Mouse (Mus musculus) heart, embryonic 13.5 days (tissue): ENCODE measurements around the gene Sh2d4b. TPM values are rescaled to one million over a fixed set of nuclear protein-coding genes. Genes with fewer than 3 reads are reported as not detected.

Experiments used
- ATAC-seq: fragments of 200-750 bp; cut with Nextera tagmentation; 2 replicates; pipeline ENCODE4 v1.8.0; 2017; ENCODE audit warnings: moderate TSS enrichment; ENCODE audit not compliant: insufficient number of reproducible peaks, low FRiP score, low TSS enrichment; ENCODE audit errors: extremely low read depth
- H3K27ac ChIP-seq: fragments of 300-500 bp; sonication (generic); replicated peaks from 2 replicates; pipeline ENCODE4 v1.5.1; 2015; ENCODE audit warnings: moderate library complexity, mild to moderate bottlenecking, inconsistent platforms
- H3K27me3 ChIP-seq: fragments of 300-500 bp; sonication (generic); replicated peaks from 2 replicates; pipeline ENCODE4 v1.6.1; 2015; ENCODE audit warnings: mild to moderate bottlenecking, inconsistent platforms
- H3K36me3 ChIP-seq: fragments of 300-500 bp; sonication (generic); 2 replicates; pipeline ENCODE4 v1.6.1; 2015; ENCODE audit warnings: mild to moderate bottlenecking, inconsistent platforms
- H3K4me1 ChIP-seq: fragments of 300-500 bp; sonication (generic); 2 replicates; pipeline ENCODE4 v1.6.1; 2015; ENCODE audit warnings: inconsistent platforms
- H3K4me2 ChIP-seq: fragments of 300-500 bp; sonication (generic); 2 replicates; pipeline ENCODE4 v1.6.1; 2015; ENCODE audit warnings: inconsistent platforms, mild to moderate bottlenecking, moderate library complexity
- H3K4me3 ChIP-seq: fragments of 300-500 bp; sonication (generic); 2 replicates; pipeline ENCODE4 v1.5.1; 2015; ENCODE audit warnings: moderate library complexity, mild to moderate bottlenecking, inconsistent platforms
- H3K9ac ChIP-seq: fragments of 300-500 bp; sonication (generic); 2 replicates; pipeline ENCODE4 v1.6.1; 2015; ENCODE audit warnings: inconsistent platforms, mild to moderate bottlenecking, moderate library complexity
- H3K9me3 ChIP-seq: fragments of 300-500 bp; sonication (generic); 2 replicates; pipeline ENCODE4 v1.6.1; 2016; ENCODE audit warnings: inconsistent platforms
- WGBS: fragments of 180-500 bp; shearing (Covaris S2); methylation state at CpG from one replicate; pipeline ENCODE4 v1.1.7; 2015; ENCODE audit warnings: mixed read lengths; 5-methylcytosine and 5-hydroxymethylcytosine counted together
- polyA plus RNA-seq: library from polyadenylated mRNA; unstranded; fragments of >200 nt; fragmentation: Nextera tagmentation; extraction: Ambion mirVana; gene quantifications from 2 replicates; pipeline ENCODE4 v1.2.1, GENCODE M21; 2015

Sh2d4b gene
- polyA plus RNA-seq, 1 experiment from 2014 or later: 0.67 TPM

DNA sequence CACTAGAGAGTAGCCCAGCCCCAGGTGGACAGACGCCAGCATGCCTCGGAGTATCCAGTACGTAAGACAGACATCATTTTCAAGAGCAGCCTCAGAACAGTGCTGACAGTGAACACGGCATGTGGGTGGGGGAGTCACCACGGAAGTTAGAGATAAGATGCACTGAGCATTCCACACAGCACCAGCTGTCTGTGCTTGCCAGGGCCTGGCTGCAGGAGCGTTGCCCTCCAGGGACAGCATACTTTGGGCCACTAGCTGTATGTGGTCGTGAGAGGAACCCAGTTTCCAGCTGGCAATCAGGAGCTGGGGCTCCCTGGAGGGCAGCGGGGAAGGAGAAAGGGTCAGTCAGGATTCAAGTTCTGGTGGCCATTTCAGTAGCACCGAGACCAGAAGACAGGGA is 13.7 kb upstream of the Sh2d4b start:
- Histone ChIP-seq H3K9ac (no peak overlapping the region), H3K4me1 (peaks cover 23% of the 10 kb centered on the region), H3K36me3 (peaks cover 57% of the 10 kb centered on the region), H3K4me2 (peak overlapping the region; percentile 11), H3K27ac (peak overlapping the region; percentile 62), H3K27me3 (no peaks in the 10 kb centered on the region), H3K4me3 (no peak overlapping the region), H3K9me3 (no peaks in the 10 kb centered on the region)
- 26% methylated on average over 9 of the region's 9 CpGs for WGBS
- peak; percentile 28; the same call in 1 of the 2 replicates for ATAC-seq

DNA sequence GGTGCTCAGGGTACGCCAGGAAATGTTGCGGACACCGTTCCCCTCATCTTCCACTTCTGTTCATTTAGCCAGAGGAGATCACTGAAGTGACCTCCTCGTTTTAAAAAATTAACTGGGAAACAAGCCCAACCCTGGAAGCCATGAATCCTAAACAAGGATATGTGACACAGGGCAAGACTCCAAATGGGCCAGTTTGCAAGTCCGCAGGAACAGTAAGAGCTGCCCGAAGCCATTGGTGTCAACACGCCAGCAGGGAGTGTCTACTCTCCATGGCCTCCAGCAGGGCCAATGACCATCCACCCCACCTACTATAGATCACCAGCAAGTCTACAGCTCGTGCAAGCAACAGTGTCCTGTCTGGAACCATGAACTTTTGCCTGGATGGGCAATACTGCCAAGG is 12.7 kb upstream of the Sh2d4b start:
- no peaks in the 10 kb centered on the region for H3K27me3 ChIP-seq
- 87% methylated on average over 8 of the region's 8 CpGs for WGBS
- no peaks in the 10 kb centered on the region for H3K9me3 ChIP-seq
- ATAC-seq: no peak
- H3K4me3 ChIP-seq: no peak overlapping the region
- peaks cover 47% of the 10 kb centered on the region for H3K36me3 ChIP-seq
- H3K9ac ChIP-seq: no peak overlapping the region
- H3K4me1 ChIP-seq: peaks cover 23% of the 10 kb centered on the region
- no peak overlapping the region for H3K27ac ChIP-seq
- H3K4me2 ChIP-seq: no peak overlapping the region

DNA sequence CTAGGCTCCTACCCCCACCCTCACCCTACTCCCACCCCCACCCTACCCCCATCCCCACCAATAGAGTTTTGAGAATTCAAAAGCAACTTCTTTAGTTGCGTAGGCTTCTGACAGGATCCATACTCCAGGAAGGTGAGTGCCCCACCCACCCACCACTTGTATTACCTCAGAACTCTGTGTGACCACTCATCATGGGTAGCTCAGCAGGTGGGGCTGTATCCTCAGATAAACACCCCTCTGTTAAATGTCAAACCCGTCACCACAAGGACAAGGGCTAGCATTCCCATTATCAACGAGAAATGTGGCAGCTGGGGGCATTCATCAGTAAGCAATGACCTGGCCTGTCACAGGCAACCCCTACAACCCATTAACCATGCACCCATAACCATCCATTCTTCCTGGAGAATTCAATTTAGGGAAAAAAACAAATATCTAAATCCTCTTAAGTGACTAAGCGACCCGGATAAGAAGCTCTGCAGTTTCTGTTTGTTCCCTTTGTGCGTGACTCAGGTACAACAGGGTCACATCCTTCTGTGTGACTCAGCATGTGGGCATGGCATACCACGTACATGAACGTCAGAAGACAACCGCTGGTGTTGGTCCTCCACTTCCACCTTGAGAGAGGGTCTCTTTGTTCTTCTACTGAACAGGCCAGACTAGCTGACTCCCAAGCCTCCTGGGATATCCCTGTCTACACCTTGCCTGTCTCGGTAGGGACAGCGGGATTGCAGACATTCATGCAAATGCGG is 9.4 kb upstream of the Sh2d4b start:
- Histone ChIP-seq H3K9me3 (no peaks in the 10 kb centered on the region), H3K4me1 (peaks cover 21% of the 10 kb centered on the region), H3K4me2 (no peak overlapping the region), H3K9ac (no peak overlapping the region), H3K27ac (no peak overlapping the region), H3K4me3 (no peak overlapping the region), H3K27me3 (no peaks in the 10 kb centered on the region), H3K36me3 (peaks cover 14% of the 10 kb centered on the region)
- no peak for ATAC-seq
- 55% methylated on average over 12 of the region's 12 CpGs for WGBS

DNA sequence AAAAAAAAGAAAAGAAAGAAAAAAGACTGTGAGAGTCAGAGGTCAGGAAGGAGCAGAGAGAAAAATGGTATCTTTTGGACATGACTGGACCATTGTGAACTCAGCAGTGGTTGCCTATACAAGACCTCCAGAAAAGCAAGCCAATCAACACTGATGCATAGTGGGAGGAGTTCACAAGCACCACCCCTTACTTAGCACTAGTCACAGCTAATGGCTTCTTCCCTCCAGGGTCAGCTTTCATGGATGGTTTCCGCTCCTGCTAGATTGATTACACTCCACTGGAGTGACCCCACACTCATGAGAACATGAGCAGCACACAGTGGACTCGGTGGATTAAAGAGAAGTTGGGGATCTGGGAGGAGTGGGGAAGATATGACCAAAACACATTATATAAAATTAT is 7.2 kb upstream of the Sh2d4b start:
- Histone ChIP-seq H3K4me2 (no peak overlapping the region), H3K27ac (no peak overlapping the region), H3K36me3 (no peaks in the 10 kb centered on the region), H3K4me3 (no peak overlapping the region), H3K9ac (no peak overlapping the region), H3K4me1 (0 out of 2 replicates have a peak, but pooled peaks cover 7% of the 10 kb centered on the region), H3K27me3 (no peaks in the 10 kb centered on the region), H3K9me3 (no peaks in the 10 kb centered on the region)
- 80% methylated on average over 2 of the region's 2 CpGs for WGBS
- ATAC-seq: no peak

DNA sequence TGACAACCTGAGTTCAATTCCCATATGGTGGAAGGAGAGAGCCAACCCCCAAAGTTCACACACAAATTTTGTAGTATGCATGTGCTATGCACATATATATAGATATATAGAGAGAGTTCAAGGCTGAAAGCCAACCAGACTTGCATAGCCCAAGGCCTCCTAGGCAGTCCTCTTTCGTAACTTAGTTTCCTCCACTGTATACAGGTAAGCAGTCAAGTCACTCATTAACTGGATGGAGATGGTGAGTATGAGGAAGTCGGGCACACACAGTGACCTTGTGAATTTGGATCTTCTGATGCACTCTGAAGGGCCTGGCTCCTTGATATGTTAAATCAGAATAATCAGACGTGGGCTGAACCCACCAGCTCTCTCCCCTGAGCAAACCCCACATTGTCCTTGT is 4.8 kb upstream of the Sh2d4b start:
- ATAC-seq: no peak
- H3K36me3 ChIP-seq: no peaks in the 10 kb centered on the region
- no peaks in the 10 kb centered on the region for H3K27me3 ChIP-seq
- 83% methylated on average over 3 of the region's 3 CpGs for WGBS
- H3K4me2 ChIP-seq: no peak overlapping the region
- H3K9me3 ChIP-seq: no peaks in the 10 kb centered on the region
- no peak overlapping the region for H3K9ac ChIP-seq
- no peak overlapping the region for H3K27ac ChIP-seq
- no peak overlapping the region for H3K4me3 ChIP-seq
- peaks cover 19% of the 10 kb centered on the region for H3K4me1 ChIP-seq

DNA sequence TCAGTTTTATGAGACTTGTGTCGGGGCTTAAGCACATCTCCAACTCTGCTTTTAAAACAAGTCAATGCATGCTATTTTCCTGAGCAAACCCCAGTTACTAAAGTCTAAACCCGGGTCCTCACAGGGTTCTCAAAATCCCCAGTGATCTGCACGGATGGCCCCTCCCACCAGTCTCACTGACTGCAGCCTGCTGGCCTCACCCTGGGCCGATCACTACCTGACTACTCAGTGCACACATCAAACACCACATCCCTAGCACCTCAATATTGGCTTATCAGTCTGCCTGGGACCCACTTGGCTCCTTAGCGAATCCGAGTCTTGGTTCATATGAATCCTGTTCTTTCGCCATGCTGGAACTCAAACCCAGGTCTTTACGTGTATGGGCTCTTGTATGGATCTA is 2.6 kb upstream of the Sh2d4b start:
- Histone ChIP-seq H3K27ac (no peak overlapping the region), H3K4me3 (no peak overlapping the region), H3K27me3 (no peaks in the 10 kb centered on the region), H3K9me3 (no peaks in the 10 kb centered on the region), H3K36me3 (no peaks in the 10 kb centered on the region), H3K4me1 (peaks cover 18% of the 10 kb centered on the region), H3K4me2 (no peak overlapping the region), H3K9ac (no peak overlapping the region)
- WGBS: 66% methylated on average over 8 of the region's 8 CpGs
- ATAC-seq: no peak

DNA sequence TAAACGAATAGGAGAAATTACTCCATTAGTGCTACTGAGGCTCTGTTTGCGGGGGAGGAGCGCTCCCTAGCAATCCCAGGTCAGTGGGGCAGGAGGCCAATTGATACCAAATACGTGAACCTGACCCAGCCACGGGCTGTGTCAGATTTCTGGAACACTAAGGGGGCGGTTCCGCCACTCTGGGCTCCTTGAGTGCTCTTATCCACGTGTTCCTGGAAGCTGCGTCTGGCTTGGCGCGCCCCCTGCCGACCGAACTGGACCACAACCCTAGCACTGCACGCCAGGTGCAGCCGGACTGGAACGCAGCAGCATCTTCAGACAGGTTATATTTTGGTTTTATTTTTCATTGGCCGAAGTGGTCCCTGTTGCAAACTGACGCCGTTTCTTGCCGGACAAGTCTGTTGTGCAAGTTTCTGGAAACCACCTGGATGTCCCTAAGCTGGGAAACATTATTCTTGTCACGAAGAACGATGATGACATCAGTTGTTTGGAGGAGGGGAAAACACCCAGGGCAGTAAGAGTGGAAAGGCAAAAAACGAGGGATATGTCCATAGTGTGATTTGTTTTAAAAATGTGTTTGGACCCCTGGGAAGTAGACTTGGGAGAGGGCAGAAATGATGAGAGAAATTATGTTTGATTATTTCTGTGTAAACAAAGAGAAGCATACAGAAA is 1.6 kb upstream of the Sh2d4b start:
- no peak for ATAC-seq
- 12% methylated on average over 23 of the region's 23 CpGs for WGBS
- Histone ChIP-seq H3K27ac (no peak overlapping the region; the same call in 1 of the 2 replicates), H3K9me3 (no peaks in the 10 kb centered on the region), H3K4me2 (peak overlapping the region; percentile 66), H3K36me3 (no peaks in the 10 kb centered on the region), H3K4me1 (peaks cover 18% of the 10 kb centered on the region), H3K27me3 (no peaks in the 10 kb centered on the region), H3K4me3 (peak overlapping the region; percentile 31), H3K9ac (peak overlapping the region; percentile 47; the same call in 1 of the 2 replicates)

DNA sequence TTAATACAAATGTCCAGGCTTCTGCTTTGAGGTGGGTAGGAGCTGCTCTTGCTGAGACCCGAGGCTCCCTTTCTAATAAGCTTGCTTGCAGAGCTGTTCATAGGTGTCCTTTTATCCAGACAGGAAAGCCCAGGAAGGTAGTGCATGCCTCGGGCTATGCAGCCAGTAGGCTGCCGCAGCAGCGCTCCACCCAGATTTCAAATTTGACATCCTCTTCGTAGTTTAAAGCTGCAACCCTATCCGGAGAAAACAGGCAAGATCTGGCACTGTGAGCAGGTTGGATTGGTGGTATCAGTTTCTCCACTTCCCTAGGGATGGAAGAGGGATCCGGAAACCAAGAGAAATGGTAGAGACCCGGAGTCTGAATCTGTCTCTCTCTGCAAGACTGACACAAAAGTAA is 818 bp upstream of the Sh2d4b start:
- 64% methylated on average over 8 of the region's 8 CpGs for WGBS
- no peak overlapping the region for H3K9ac ChIP-seq
- H3K4me3 ChIP-seq: no peak overlapping the region
- H3K4me2 ChIP-seq: peak overlapping the region; percentile 66; the same call in 1 of the 2 replicates
- H3K27ac ChIP-seq: 0 out of 2 replicates have a peak overlapping the region, but pooled peaks have one; percentile 40
- ATAC-seq: no peak
- no peaks in the 10 kb centered on the region for H3K9me3 ChIP-seq
- H3K27me3 ChIP-seq: no peaks in the 10 kb centered on the region
- H3K36me3 ChIP-seq: no peaks in the 10 kb centered on the region
- peaks cover 18% of the 10 kb centered on the region for H3K4me1 ChIP-seq

DNA sequence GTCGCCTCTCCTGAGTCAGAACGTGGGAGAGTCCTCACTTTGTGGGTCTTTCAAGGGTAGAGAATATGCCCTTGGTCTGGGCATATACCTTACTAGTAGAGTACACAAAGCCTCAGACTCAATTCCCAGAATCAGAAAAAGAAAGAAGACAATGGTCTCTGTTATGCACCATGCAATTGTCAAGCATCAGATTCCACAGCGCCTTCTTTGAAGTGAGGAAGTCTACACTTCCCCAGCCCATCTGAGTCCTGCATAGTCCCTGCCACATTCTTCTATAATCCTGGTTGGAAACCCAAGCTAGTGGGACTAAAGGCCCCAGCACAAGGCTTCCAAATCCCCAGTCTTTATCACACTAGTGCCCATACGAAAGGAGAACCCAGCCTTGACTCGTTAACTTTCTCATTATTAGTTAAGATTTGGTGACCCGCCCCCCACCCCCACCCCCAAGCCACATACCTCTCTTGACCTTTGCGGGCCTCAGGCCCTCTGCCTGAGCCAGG is 690 bp downstream of the Sh2d4b start:
- peaks cover 18% of the 10 kb centered on the region for H3K4me1 ChIP-seq
- 76% methylated on average over 7 of the region's 7 CpGs for WGBS
- H3K4me2 ChIP-seq: no peak overlapping the region
- no peaks in the 10 kb centered on the region for H3K27me3 ChIP-seq
- H3K36me3 ChIP-seq: no peaks in the 10 kb centered on the region
- H3K9ac ChIP-seq: no peak overlapping the region
- H3K9me3 ChIP-seq: no peaks in the 10 kb centered on the region
- H3K27ac ChIP-seq: no peak overlapping the region
- no peak for ATAC-seq
- H3K4me3 ChIP-seq: no peak overlapping the region

DNA sequence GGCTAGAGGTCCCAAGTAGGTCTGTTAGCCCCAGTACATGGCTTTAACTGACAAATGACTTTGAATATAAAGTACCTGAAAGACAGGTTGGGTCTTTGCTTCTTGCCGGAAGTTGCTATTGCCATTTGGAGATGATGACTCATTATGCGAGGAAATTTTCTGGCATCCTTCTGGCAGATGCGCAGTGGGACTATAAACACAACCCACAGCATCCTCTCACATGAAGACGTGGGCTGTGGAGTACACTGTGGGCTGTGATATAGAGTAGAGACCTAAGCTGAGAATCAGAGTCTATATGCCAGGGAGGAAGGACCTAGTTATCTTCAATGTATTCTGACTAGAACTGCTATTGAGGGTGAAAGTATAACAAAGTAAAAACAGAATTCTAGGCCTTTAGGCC is 1.6 kb downstream of the Sh2d4b start:
- no peak overlapping the region for H3K27ac ChIP-seq
- H3K27me3 ChIP-seq: no peaks in the 10 kb centered on the region
- no peak overlapping the region for H3K4me2 ChIP-seq
- H3K4me3 ChIP-seq: no peak overlapping the region
- no peak for ATAC-seq
- H3K9me3 ChIP-seq: no peaks in the 10 kb centered on the region
- H3K9ac ChIP-seq: no peak overlapping the region
- WGBS: 90% methylated on average over 4 of the region's 4 CpGs
- no peaks in the 10 kb centered on the region for H3K36me3 ChIP-seq
- peaks cover 18% of the 10 kb centered on the region for H3K4me1 ChIP-seq

DNA sequence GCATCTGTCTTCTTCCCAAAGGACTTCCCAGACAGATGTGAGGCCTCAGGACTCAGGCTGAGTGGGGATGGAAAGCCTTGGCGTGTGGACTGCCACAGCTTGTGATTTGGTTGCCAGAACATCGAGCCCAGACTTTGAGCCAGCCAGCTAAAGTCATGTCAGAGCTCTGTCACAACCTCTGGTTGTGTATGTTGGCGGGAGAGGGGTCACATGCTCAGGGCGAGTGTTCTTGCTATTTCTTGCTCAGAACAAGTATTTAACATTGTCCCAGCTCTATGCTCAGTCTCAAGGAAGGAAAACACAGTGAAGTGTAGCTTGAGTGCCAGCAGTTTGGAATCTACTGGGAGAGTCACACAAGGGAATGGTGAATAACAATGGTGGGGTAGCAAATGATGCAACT is 3.4 kb downstream of the Sh2d4b start:
- Histone ChIP-seq H3K27me3 (no peaks in the 10 kb centered on the region), H3K9me3 (no peaks in the 10 kb centered on the region), H3K27ac (no peak overlapping the region), H3K4me1 (peaks cover 31% of the 10 kb centered on the region), H3K4me2 (no peak overlapping the region), H3K4me3 (no peak overlapping the region), H3K36me3 (no peaks in the 10 kb centered on the region), H3K9ac (no peak overlapping the region)
- 73% methylated on average over 4 of the region's 4 CpGs for WGBS
- ATAC-seq: no peak
